Mouse (Mus musculus) thymus, adult 2 months (tissue): ENCODE results near the gene Cbx4. TPM values are rescaled to one million over a fixed set of nuclear protein-coding genes. Genes with fewer than 3 reads are reported as not detected.

Experiments used
- DNase-seq: peaks from one replicate; pipeline ENCODE4 v3.0.0; 2021
- H3K27ac ChIP-seq: fragments of 200-500 bp; 2 replicates; pipeline ENCODE4 v1.5.1; 2012; ENCODE audit warnings: low read length, control low read depth; ENCODE audit not compliant: control insufficient read depth, insufficient read depth
- H3K27me3 ChIP-seq: fragments of 200-500 bp; 2 replicates; pipeline ENCODE4 v1.6.1; 2012; ENCODE audit warnings: mild to moderate bottlenecking, low read length, moderate library complexity, mixed read lengths; ENCODE audit not compliant: control insufficient read depth, insufficient read depth
- H3K36me3 ChIP-seq: fragments of 200-500 bp; 2 replicates; pipeline ENCODE4 v1.6.1; 2012; ENCODE audit warnings: mild to moderate bottlenecking, low read length, moderate library complexity; ENCODE audit not compliant: control insufficient read depth, insufficient read depth
- H3K4me1 ChIP-seq: fragments of 200-500 bp; replicated peaks from 2 replicates; pipeline ENCODE4 v1.6.1; 2012; ENCODE audit warnings: low read length; ENCODE audit not compliant: control insufficient read depth, insufficient read depth
- H3K4me3 ChIP-seq: fragments of 200-500 bp; 2 replicates; pipeline ENCODE4 v1.5.1; 2012; ENCODE audit warnings: mild to moderate bottlenecking, low read length, control low read depth, moderate library complexity; ENCODE audit not compliant: control insufficient read depth, insufficient read depth
- CTCF ChIP-seq: fragments of 200-500 bp; IDR thresholded peaks from 2 replicates; pipeline ENCODE4 v1.5.1; 2012; ENCODE audit warnings: mild to moderate bottlenecking, control low read depth, low read length, moderate library complexity, borderline replicate concordance; ENCODE audit not compliant: control insufficient read depth, poor library complexity, insufficient read depth; ENCODE audit errors: extremely low read depth
- POLR2A ChIP-seq: fragments of 200-500 bp; IDR thresholded peaks from 2 replicates; pipeline ENCODE4 v1.6.1; 2012; ENCODE audit warnings: mild to moderate bottlenecking, low read length, control low read depth, moderate library complexity; ENCODE audit not compliant: control insufficient read depth, poor library complexity, insufficient read depth; ENCODE audit errors: extremely low read depth
- WGBS: fragments of 180-500 bp; shearing (Covaris S2); methylation state at CpG from one replicate; pipeline ENCODE4 v1.1.7; 2018; 5-methylcytosine and 5-hydroxymethylcytosine counted together
- polyA plus RNA-seq: library from polyadenylated mRNA; depleted of rRNA; stranded (reverse); fragments of >200 nt; gene quantifications from 2 replicates; pipeline ENCODE4 v1.2.3, GENCODE M21; 2012; rRNA removed

The Cbx4 gene
- polyA plus RNA-seq, result 54.7 and 56.8 TPM in 2 replicates

DNA sequence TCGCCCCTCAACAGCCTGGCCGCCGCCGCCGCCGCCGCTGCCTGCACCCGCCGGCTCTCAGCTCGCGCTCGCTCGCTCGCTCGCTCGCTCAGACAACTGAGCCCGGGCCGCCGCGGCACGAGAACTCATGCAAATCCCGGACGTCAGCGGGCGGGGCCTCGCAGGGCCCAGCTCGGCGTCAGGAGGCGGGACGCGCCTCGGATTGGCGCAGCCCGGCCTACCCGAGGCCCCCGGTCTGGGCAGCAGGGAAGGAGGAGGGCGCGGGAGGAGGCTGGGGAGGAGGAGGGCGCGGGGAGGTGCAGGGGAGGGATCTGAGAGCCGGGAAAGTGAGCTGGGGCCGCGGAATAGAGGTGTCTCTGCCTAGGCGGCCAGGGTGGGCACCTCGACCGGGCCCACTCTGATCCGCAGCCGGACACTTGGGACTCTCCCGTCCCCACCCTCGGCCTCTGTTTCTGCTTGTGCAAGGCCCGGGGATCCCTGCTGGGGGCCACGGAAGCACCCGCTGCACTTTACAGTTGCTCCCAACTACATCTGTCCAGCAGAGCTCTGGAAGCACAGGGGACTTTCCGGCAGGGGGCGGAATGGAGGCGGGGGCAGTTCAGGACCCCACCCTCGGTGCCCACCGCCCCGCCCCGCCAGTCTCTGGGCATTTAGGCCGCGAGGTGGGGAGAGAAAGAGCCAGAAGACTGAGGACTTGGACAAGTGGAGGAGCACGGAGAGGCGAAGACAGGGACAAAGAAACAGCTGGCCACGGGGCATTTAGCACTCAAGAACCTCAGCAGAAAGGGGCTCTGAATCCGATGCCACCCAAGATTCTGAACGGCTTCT, at the start of gene Cbx4:
Gene Cbx4 (minus strand): TSS at position 78 of the 828 bp plus-strand sequence.
- Histone ChIP-seq H3K27ac (peak within 1 kb of the TSS; percentile 91), H3K4me3 (peak within 1 kb of the TSS; percentile 64), H3K36me3 (peaks cover 11% of the 10 kb centered on the region), H3K27me3 (peaks cover 21% of the 10 kb centered on the region), H3K4me1 (peaks cover 72% of the 10 kb centered on the region)
- TF ChIP-seq POLR2A, result peak; percentile 99
- TF ChIP-seq CTCF, result peak; percentile 33; the same call in 1 of the 2 replicates
- DNase-seq, result peak; percentile 93
- 3% methylated on average over 64 of the region's 67 CpGs for WGBS

DNA sequence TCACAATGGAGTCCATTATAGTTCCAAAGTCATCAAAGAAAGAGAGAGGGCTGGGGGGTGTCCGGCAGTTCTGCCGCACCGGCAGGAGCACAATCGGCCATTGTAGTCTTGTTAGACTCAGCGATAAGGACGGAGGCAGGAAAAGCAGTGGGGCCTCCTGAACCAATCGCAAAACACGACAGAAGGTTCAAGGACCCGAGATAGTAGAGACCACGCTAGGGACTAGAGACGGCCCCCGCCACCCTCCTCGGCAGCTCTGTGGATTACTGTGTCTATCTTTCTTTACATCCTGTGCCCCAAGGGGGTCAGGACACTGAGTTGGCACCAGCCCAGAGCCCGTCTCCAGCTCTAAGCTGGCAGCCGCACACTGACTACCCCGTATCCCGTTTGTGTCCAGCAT, 48.6 kb upstream of the Cbx4 start:
- WGBS, result 11% methylated on average over 17 of the region's 17 CpGs
- Histone ChIP-seq H3K36me3 (no peaks in the 10 kb centered on the region), H3K27me3 (no peaks in the 10 kb centered on the region), H3K4me3 (no peak overlapping the region), H3K4me1 (peaks cover 21% of the 10 kb centered on the region), H3K27ac (no peak overlapping the region)
- DNase-seq, result no peak
- TF ChIP-seq CTCF, result no peak
- no peak for TF ChIP-seq POLR2A

DNA sequence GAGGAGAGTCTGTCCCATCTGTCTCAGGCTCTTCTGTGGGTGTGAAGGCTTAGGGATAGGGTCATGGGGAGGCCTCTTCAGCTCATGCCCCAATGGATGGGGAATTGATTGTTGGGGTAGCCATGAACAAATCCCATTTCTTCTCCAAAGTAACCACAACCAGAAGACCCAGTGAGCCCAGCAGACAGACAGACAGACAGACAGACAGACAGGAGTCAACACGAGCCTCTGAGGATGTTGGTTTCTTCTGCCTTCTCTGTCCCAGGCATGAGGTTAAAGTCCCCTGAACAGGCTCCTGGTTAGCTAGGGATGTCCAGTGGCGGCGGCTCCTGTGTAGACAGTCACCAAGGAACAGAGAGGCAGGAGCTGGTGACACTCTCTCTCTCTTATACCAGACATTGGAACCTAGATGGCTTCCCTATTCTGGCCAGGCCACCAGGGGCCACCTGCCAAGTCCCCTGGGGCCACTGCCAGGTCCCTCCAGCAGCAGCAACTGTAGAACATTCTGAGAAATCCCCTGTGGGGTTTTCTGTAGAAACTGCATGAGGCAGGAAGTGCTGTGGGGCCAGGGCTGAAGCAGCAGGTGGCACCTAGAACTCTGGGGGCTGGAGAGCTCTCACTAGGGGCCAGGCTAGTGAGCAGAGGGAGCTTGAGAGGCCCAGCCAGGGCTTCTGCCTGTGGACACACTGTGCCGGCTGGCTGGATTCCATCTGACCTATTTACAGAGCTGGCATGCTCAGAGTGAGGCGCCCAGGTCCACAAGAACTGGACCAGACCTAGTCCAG, 47.6 kb upstream of the Cbx4 start:
- 11% methylated on average over 5 of the region's 5 CpGs for WGBS
- no peak for TF ChIP-seq CTCF
- no peak for TF ChIP-seq POLR2A
- peak; percentile 45 for DNase-seq
- peak overlapping the region; percentile 1; the same call in 1 of the 2 replicates for H3K27ac ChIP-seq
- no peaks in the 10 kb centered on the region for H3K27me3 ChIP-seq
- no peaks in the 10 kb centered on the region for H3K36me3 ChIP-seq
- H3K4me3 ChIP-seq, result no peak overlapping the region
- peaks cover 23% of the 10 kb centered on the region for H3K4me1 ChIP-seq

DNA sequence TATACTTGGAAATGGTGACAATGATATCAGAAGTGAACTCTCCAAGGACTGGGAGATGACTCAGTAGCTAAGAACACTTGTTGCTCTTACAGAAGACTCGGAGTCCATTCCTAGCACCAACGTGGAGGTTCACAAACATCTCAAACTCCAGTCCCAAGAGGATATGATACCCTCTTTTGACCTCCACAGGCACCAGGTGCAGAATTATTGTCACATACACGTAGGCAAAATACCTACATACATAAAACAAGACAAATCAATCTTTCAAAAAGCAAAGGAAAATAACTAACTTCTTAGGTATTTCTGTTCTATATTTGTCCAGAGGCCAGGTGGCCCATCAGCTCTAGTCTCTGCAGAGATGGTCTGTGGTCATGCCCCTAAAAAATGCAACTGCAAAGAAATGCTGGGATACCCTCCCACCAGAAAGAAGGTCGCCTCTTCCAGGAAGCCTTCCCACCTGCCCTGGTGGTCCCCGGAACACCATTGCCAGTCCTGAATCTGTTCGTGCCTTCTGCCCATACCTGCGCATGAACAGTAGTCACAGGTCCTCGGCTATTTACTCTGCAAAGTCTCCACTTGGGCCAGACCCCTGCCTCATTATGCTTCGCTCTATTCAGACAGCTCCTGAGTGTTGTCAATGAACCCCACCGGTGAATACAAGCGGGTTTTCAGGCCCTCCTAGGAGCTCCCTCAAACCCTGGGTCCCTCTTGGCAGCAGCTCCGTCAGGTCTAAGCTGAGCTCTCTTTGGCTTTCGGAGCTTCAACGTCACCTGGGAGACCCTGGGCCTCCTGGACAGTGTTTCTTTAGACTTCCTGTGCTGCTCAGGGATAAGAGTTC, 46.4 kb upstream of the Cbx4 start:
- WGBS, result 81% methylated on average over 14 of the region's 14 CpGs
- H3K4me3 ChIP-seq, result no peak overlapping the region

DNA sequence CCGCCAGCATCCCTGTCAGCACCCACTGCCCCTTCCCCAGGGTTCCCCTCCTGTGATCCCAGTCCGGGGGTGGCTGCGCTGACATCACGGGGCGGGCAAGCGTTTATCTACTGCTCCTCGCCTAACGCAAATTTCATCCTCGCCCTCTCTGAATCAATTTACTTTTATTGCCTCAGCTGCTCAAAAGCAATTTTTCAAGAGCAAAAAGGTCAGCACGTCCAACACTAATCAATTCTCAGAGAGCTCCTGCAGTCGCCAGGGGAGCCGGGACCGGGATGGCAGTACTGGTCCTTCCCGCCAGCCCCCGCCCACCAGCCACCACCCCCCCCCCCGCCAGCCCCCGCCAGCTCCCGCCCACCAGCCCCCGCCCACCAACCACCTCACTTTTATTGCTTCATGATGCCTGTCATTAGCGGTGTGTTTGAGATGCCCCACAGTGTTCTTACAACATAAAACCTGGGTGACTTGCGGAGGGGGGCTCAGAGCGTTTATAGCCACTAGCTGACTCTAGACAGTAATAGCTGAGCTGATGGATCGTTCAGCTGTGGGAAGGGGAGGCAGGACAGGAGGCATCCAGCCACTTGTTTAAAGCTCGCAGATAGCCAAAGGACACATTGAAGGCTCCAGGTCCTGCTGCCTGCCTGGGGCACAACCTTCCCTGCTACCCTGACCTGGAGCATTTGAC, 44.2 kb upstream of the Cbx4 start:
- Histone ChIP-seq H3K36me3 (no peaks in the 10 kb centered on the region), H3K27ac (no peak overlapping the region), H3K4me3 (no peak overlapping the region), H3K4me1 (peaks cover 33% of the 10 kb centered on the region), H3K27me3 (no peaks in the 10 kb centered on the region)
- DNase-seq, result no peak
- TF ChIP-seq POLR2A (no peak), CTCF (no peak)
- 51% methylated on average over 24 of the region's 24 CpGs for WGBS

More for the DNA sequence above, 46.4 kb upstream of the Cbx4 start:
- Histone ChIP-seq H3K36me3 (no peaks in the 10 kb centered on the region), H3K27me3 (no peaks in the 10 kb centered on the region), H3K4me1 (peaks cover 29% of the 10 kb centered on the region), H3K27ac (no peak overlapping the region)
- no peak for DNase-seq
- TF ChIP-seq POLR2A (no peak), CTCF (no peak)
